Mouse (Mus musculus) intestine, embryonic 16.5 days (tissue): ENCODE results near the gene Shank2. TPM values are rescaled to one million over a fixed set of nuclear protein-coding genes. Genes with fewer than 3 reads are reported as not detected.
A peak's percentile ranks its signal among the peaks of the same experiment; 100 is the strongest.

Experiments used
- ATAC-seq: fragments of 200-750 bp; cut with Nextera tagmentation; 2 replicates; pipeline ENCODE4 v1.8.0; 2017; ENCODE audit warnings: moderate TSS enrichment, moderate library complexity
- H3K27ac ChIP-seq: fragments of 300-500 bp; sonication (generic); 2 replicates; pipeline ENCODE4 v1.5.1; 2014; ENCODE audit warnings: mild to moderate bottlenecking, low read length
- H3K27me3 ChIP-seq: fragments of 300-500 bp; sonication (generic); replicated peaks from 2 replicates; pipeline ENCODE4 v1.6.1; 2014; ENCODE audit warnings: low read length, control low read depth, mixed read lengths; ENCODE audit not compliant: control insufficient read depth, insufficient read depth
- H3K36me3 ChIP-seq: fragments of 300-500 bp; sonication (generic); 2 replicates; pipeline ENCODE4 v1.6.1; 2014; ENCODE audit warnings: low read length, control low read depth; ENCODE audit not compliant: control insufficient read depth, insufficient read depth
- H3K4me1 ChIP-seq: fragments of 300-500 bp; sonication (generic); 2 replicates; pipeline ENCODE4 v1.6.1; 2014; ENCODE audit warnings: low read length, control low read depth, mixed read lengths; ENCODE audit not compliant: control insufficient read depth, insufficient read depth
- H3K4me2 ChIP-seq: fragments of 300-500 bp; sonication (generic); 2 replicates; pipeline ENCODE4 v1.6.1; 2014; ENCODE audit warnings: low read depth, low read length, control low read depth
- H3K4me3 ChIP-seq: fragments of 300-500 bp; sonication (generic); 2 replicates; pipeline ENCODE4 v1.5.1; 2014; ENCODE audit warnings: mild to moderate bottlenecking, low read length
- H3K9ac ChIP-seq: fragments of 300-500 bp; sonication (generic); 2 replicates; pipeline ENCODE4 v1.6.1; 2014; ENCODE audit warnings: low read depth, low read length
- H3K9me3 ChIP-seq: fragments of 300-500 bp; sonication (generic); 2 replicates; pipeline ENCODE4 v1.6.1; 2016; ENCODE audit warnings: low read length, control low read depth; ENCODE audit not compliant: control insufficient read depth
- WGBS: fragments of 180-500 bp; shearing (Covaris S2); extraction: QIAGEN DNeasy Blood & Tissue Kit; methylation state at CpG from one replicate; pipeline ENCODE4 v1.1.7; 2014; 5-methylcytosine and 5-hydroxymethylcytosine counted together
- polyA plus RNA-seq: library from polyadenylated mRNA; unstranded; fragments of >200 nt; fragmentation: Nextera tagmentation; extraction: Ambion mirVana; gene quantifications from 2 replicates; pipeline ENCODE4 v1.2.1, GENCODE M21; 2015

The Shank2 gene
- polyA plus RNA-seq, 1 experiment from 2014 or later, result 1.0 TPM

GRCm38 (mm10) chr7:144278703-144279102, 277.0 kb downstream of the Shank2 start:
- H3K9me3 ChIP-seq, result no peaks in the 10 kb centered on the region
- no peak overlapping the region for H3K27ac ChIP-seq
- H3K4me2 ChIP-seq, result no peak overlapping the region
- no peak overlapping the region for H3K4me3 ChIP-seq
- H3K4me1 ChIP-seq, result no peaks in the 10 kb centered on the region
- H3K27me3 ChIP-seq, result 0 out of 2 replicates have a peak, but pooled peaks cover 1% of the 10 kb centered on the region
- ATAC-seq, result no peak
- WGBS, result 72% methylated on average over 4 of the region's 4 CpGs
- no peak overlapping the region for H3K9ac ChIP-seq
- no peaks in the 10 kb centered on the region for H3K36me3 ChIP-seq

DNA sequence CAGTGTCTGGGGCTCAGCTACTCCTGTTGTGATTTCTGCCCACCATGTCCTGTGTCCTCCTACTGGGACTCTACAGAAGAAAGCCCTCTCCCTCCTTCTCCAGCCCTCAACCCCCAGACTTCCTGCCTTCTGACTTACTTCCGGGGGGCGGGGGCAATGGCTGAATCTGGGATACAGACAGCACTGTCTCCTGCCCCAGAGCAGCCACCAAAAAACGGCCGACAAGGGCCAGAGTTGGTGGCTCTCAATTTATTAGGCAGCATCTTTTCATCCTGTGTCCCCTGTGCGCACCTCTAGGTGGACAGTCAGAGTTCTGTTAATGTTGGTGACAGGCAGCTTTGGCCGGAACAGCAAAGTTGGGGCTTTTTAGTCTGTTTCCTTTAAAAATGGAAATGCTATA, 282.0 kb downstream of the Shank2 start:
- H3K4me3 ChIP-seq, result peak overlapping the region; percentile 42
- H3K9ac ChIP-seq, result peak overlapping the region; percentile 60; the same call in 1 of the 2 replicates
- H3K27ac ChIP-seq, result peak overlapping the region; percentile 1; the same call in 1 of the 2 replicates
- peak overlapping the region; percentile 69 for H3K4me2 ChIP-seq
- H3K27me3 ChIP-seq, result 0 out of 2 replicates have a peak, but pooled peaks cover 6% of the 10 kb centered on the region
- no peak for ATAC-seq
- H3K9me3 ChIP-seq, result no peaks in the 10 kb centered on the region
- no peaks in the 10 kb centered on the region for H3K4me1 ChIP-seq
- no peaks in the 10 kb centered on the region for H3K36me3 ChIP-seq
- 18% methylated on average over 6 of the region's 6 CpGs for WGBS

DNA sequence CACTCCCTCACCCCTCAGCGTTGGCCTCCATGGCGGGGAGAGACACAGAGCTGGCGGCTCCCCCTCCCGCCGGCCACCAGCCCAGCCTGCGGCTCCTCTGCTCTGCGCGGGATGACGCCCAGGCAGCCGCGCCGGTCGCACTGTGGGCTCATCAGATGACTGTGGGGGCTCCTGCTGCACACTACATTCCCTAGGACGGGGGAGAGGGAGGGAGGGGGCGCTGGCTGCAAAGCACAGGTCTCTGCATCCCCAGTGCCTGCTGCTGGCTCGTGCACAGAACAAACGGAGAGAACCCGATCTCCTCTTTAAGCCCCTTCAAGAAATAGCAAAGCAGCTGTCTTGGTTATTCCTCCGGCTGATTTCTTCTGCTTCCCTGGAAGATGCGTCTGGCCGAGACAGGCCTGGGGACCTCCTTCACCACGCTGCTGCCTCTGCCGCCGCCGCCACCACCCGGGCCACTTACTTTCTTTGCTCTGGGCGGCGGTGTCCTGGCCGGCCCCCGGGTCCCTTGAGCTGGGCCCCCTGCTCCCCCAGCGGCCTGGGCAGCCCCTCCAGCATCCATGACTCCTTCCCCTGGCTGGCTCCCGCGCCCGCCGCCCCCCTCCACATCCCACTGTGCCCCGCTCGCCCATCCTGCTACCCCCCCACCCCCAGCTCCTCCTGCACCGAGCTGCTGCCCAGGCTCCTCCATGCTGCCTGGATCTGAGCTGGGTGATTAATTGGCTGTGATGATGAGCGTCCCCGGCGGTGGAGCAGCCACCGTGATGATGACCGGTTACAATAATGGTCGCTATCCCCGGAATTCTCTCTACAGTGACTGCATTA, 282.7 kb downstream of the Shank2 start:
- Histone ChIP-seq H3K4me1 (no peaks in the 10 kb centered on the region), H3K9ac (peak overlapping the region; percentile 60), H3K27me3 (0 out of 2 replicates have a peak, but pooled peaks cover 6% of the 10 kb centered on the region), H3K4me3 (peak overlapping the region; percentile 42), H3K36me3 (no peaks in the 10 kb centered on the region), H3K27ac (peak overlapping the region; percentile 1; the same call in 1 of the 2 replicates), H3K9me3 (no peaks in the 10 kb centered on the region), H3K4me2 (peak overlapping the region; percentile 69)
- ATAC-seq, result peak; percentile 58
- WGBS, result 3% methylated on average over 40 of the region's 45 CpGs

- no peak overlapping the region for H3K27ac ChIP-seq
- no peaks in the 10 kb centered on the region for H3K36me3 ChIP-seq
- H3K27me3 ChIP-seq, result 0 out of 2 replicates have a peak, but pooled peaks cover 6% of the 10 kb centered on the region
- WGBS, result 41% methylated on average over 5 of the region's 5 CpGs
- H3K9ac ChIP-seq, result no peak overlapping the region; the same call in 1 of the 2 replicates
- H3K4me2 ChIP-seq, result peak overlapping the region; percentile 69
- no peaks in the 10 kb centered on the region for H3K4me1 ChIP-seq
- H3K4me3 ChIP-seq, result 0 out of 2 replicates have a peak overlapping the region, but pooled peaks have one; percentile 42
- ATAC-seq, result no peak
- no peaks in the 10 kb centered on the region for H3K9me3 ChIP-seq
Measured at GRCm38 (mm10) chr7:144285066-144285633, 283.4 kb downstream of the Shank2 start.

- no peaks in the 10 kb centered on the region for H3K4me1 ChIP-seq
- 72% methylated on average over 4 of the region's 4 CpGs for WGBS
- no peak overlapping the region for H3K9ac ChIP-seq
- H3K4me3 ChIP-seq, result no peak overlapping the region
- ATAC-seq, result no peak
- H3K27ac ChIP-seq, result no peak overlapping the region
- no peaks in the 10 kb centered on the region for H3K9me3 ChIP-seq
- H3K36me3 ChIP-seq, result no peaks in the 10 kb centered on the region
- no peak overlapping the region for H3K4me2 ChIP-seq
- H3K27me3 ChIP-seq, result 0 out of 2 replicates have a peak, but pooled peaks cover 6% of the 10 kb centered on the region
Measured at GRCm38 (mm10) chr7:144285912-144286311, 284.2 kb downstream of the Shank2 start.

DNA sequence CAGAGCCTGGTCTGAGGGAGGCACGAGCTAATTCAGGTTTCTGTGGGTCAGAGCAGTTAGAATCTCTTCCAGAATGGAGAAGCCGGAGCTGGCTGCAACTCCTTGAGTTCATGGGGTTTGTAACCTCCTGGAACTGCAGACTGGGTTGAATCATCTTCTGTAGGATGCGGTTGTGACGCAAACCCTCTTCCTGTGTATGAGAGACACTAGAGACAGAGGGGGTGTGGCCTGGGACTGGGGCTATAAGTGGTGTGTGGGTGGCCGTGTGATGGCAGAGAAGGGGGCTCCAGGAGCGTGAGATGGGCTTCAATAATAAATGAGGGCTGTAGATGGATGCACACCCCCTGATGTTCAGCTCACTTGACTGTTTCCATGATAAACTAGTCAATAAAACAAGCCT, 286.3 kb downstream of the Shank2 start:
- H3K27ac ChIP-seq, result no peak overlapping the region
- 62% methylated on average over 6 of the region's 6 CpGs for WGBS
- no peaks in the 10 kb centered on the region for H3K4me1 ChIP-seq
- no peak overlapping the region for H3K4me3 ChIP-seq
- ATAC-seq, result no peak
- H3K36me3 ChIP-seq, result no peaks in the 10 kb centered on the region
- H3K9ac ChIP-seq, result no peak overlapping the region
- no peaks in the 10 kb centered on the region for H3K9me3 ChIP-seq
- no peak overlapping the region for H3K4me2 ChIP-seq
- H3K27me3 ChIP-seq, result 0 out of 2 replicates have a peak, but pooled peaks cover 6% of the 10 kb centered on the region

GRCm38 (mm10) chr7:144291478-144291877, 289.8 kb downstream of the Shank2 start:
- no peaks in the 10 kb centered on the region for H3K27me3 ChIP-seq
- no peak overlapping the region for H3K4me3 ChIP-seq
- no peak overlapping the region for H3K9ac ChIP-seq
- no peak for ATAC-seq
- H3K4me2 ChIP-seq, result no peak overlapping the region
- no peaks in the 10 kb centered on the region for H3K4me1 ChIP-seq
- H3K9me3 ChIP-seq, result no peaks in the 10 kb centered on the region
- no peaks in the 10 kb centered on the region for H3K36me3 ChIP-seq
- WGBS, result 67% methylated on average over 7 of the region's 7 CpGs
- no peak overlapping the region for H3K27ac ChIP-seq

- WGBS, result 87% methylated on average over 3 of the region's 3 CpGs
- ATAC-seq, result no peak
Measured at GRCm38 (mm10) chr7:144293611-144294010, 291.9 kb downstream of the Shank2 start.

More at GRCm38 (mm10) chr7:144293611-144294010, 291.9 kb downstream of the Shank2 start:
- H3K4me3 ChIP-seq, result no peak overlapping the region
- H3K4me2 ChIP-seq, result no peak overlapping the region
- no peaks in the 10 kb centered on the region for H3K9me3 ChIP-seq
- no peaks in the 10 kb centered on the region for H3K27me3 ChIP-seq
- no peaks in the 10 kb centered on the region for H3K36me3 ChIP-seq
- no peaks in the 10 kb centered on the region for H3K4me1 ChIP-seq
- no peak overlapping the region for H3K27ac ChIP-seq
- no peak overlapping the region for H3K9ac ChIP-seq
